Mouse (Mus musculus): ENCODE data around the gene Vps13d. TPM values are rescaled to one million over a fixed set of nuclear protein-coding genes. Genes with fewer than 3 reads are reported as not detected.

The Vps13d gene
- polyA plus RNA-seq, 1 experiment from 2014 or later = 9.2 TPM

DNA sequence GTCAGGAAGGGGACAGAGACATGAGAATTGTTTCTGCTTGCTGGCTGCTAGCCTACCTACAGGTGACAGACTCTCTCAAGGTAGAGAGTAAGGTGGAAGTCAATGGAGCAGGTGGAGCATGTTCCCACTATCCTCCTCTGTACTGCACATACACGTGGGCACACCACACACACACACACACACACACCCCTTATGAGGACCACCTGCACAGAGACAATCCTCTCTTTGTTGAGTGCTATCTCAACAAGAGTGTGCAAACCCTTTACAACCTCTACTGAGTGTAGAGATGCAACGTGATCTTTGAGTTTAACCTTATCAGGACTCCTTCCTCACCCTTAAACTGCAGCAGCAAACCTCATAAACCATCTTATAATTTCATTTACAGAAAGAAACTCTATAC, 8.5 kb upstream of the Vps13d start:
- 0 out of 2 replicates have a peak, but pooled peaks cover 2% of the 10 kb centered on the region for H3K27me3 ChIP-seq (replicated peaks; ENCODE audit: control insufficient read depth, insufficient read depth, low read length)
- no peaks in the 10 kb centered on the region for H3K36me3 ChIP-seq (ENCODE audit: control insufficient read depth, insufficient read depth)
- WGBS = 63% methylated on average over 2 of the region's 2 CpGs
- no peaks in the 10 kb centered on the region for H3K9me3 ChIP-seq (ENCODE audit: control insufficient read depth, low read length)
- ATAC-seq = no peak
- no peak overlapping the region for H3K27ac ChIP-seq (ENCODE audit: low read length)
- no peak overlapping the region for H3K4me2 ChIP-seq (ENCODE audit: low read length)
- H3K4me1 ChIP-seq (replicated peaks; ENCODE audit: control insufficient read depth, insufficient read depth, low read length) = 0 out of 2 replicates have a peak, but pooled peaks cover 6% of the 10 kb centered on the region
- H3K9ac ChIP-seq (replicated peaks; ENCODE audit: low read depth, low read length) = no peak overlapping the region
- no peak overlapping the region for H3K4me3 ChIP-seq (replicated peaks; ENCODE audit: low read length)

GRCm38 (mm10) chr4:145201424-145201823, 6.6 kb upstream of the Vps13d start:
- WGBS = 78% methylated on average over 3 of the region's 3 CpGs
- Histone ChIP-seq H3K9me3 (ENCODE audit: control insufficient read depth, low read length) (no peaks in the 10 kb centered on the region), H3K4me3 (replicated peaks; ENCODE audit: low read length) (no peak overlapping the region), H3K4me2 (ENCODE audit: low read length) (no peak overlapping the region), H3K4me1 (replicated peaks; ENCODE audit: control insufficient read depth, insufficient read depth, low read length) (no peaks in the 10 kb centered on the region), H3K27ac (ENCODE audit: low read length) (no peak overlapping the region), H3K9ac (replicated peaks; ENCODE audit: low read depth, low read length) (no peak overlapping the region), H3K36me3 (ENCODE audit: control insufficient read depth, insufficient read depth) (no peaks in the 10 kb centered on the region), H3K27me3 (replicated peaks; ENCODE audit: control insufficient read depth, insufficient read depth, low read length) (0 out of 2 replicates have a peak, but pooled peaks cover 2% of the 10 kb centered on the region)
- ATAC-seq = no peak

- H3K4me2 ChIP-seq (ENCODE audit: low read length) = no peak overlapping the region
- 0 out of 2 replicates have a peak, but pooled peaks cover 2% of the 10 kb centered on the region for H3K27me3 ChIP-seq (replicated peaks; ENCODE audit: control insufficient read depth, insufficient read depth, low read length)
- H3K4me3 ChIP-seq (replicated peaks; ENCODE audit: low read length) = no peak overlapping the region
- no peaks in the 10 kb centered on the region for H3K36me3 ChIP-seq (ENCODE audit: control insufficient read depth, insufficient read depth)
- ATAC-seq = no peak
- H3K27ac ChIP-seq (ENCODE audit: low read length) = no peak overlapping the region
- 57% methylated on average over 11 of the region's 11 CpGs for WGBS
- H3K9me3 ChIP-seq (ENCODE audit: control insufficient read depth, low read length) = no peaks in the 10 kb centered on the region
- H3K9ac ChIP-seq (replicated peaks; ENCODE audit: low read depth, low read length) = no peak overlapping the region
- peaks cover 1% of the 10 kb centered on the region; the same call in 1 of the 2 replicates for H3K4me1 ChIP-seq (replicated peaks; ENCODE audit: control insufficient read depth, insufficient read depth, low read length)
These were observed 5.3 kb upstream of the Vps13d start for GRCm38 (mm10) chr4:145199982-145200699.

DNA sequence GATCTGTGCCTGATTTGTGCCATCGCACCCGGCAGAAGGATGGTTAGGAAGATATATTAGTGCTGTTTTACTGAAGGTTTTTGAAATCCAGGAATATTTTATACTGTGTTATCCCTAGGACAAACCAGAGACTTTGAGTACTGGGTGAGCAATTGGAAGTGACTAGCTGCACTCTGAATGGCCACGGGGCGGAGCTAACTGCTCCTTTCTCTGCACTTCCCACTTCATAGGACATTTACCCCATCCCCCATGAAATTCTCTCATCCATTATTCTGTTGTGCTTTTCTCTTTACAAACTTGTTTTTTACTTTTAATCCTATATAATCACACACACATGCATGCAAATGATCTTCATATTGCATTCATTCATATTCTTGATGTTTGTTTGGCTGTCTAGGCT, 1.8 kb upstream of the Vps13d start:
- Histone ChIP-seq H3K27me3 (replicated peaks; ENCODE audit: control insufficient read depth, insufficient read depth, low read length) (no peaks in the 10 kb centered on the region), H3K27ac (ENCODE audit: low read length) (no peak overlapping the region), H3K4me1 (replicated peaks; ENCODE audit: control insufficient read depth, insufficient read depth, low read length) (peaks cover 17% of the 10 kb centered on the region), H3K36me3 (ENCODE audit: control insufficient read depth, insufficient read depth) (no peaks in the 10 kb centered on the region), H3K4me3 (replicated peaks; ENCODE audit: low read length) (no peak overlapping the region), H3K4me2 (ENCODE audit: low read length) (no peak overlapping the region), H3K9ac (replicated peaks; ENCODE audit: low read depth, low read length) (no peak overlapping the region), H3K9me3 (ENCODE audit: control insufficient read depth, low read length) (no peaks in the 10 kb centered on the region)
- ATAC-seq = no peak
- 89% methylated on average over 4 of the region's 4 CpGs for WGBS

DNA sequence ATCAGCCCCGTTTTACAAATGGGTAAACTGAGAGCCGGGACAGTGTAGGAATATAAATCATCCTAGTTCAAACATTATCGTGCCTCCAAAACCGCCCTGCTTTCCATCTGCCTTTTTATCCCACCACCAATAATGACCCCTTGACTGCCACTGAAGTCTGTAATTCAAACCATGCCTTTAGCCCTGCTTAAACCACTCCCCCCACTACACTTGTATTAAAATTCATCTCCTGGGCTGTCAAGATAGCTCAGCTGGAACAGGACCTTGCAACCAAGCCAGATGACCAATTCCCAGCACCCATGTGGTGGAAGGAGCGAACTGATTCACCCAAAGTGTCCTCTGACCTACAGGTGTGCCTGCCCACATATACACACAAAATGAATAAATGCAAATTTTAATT, 367 bp upstream of the Vps13d start:
- peaks cover 17% of the 10 kb centered on the region for H3K4me1 ChIP-seq (replicated peaks; ENCODE audit: control insufficient read depth, insufficient read depth, low read length)
- ATAC-seq = no peak
- no peaks in the 10 kb centered on the region for H3K9me3 ChIP-seq (ENCODE audit: control insufficient read depth, low read length)
- peak overlapping the region; percentile 98 for H3K4me3 ChIP-seq (replicated peaks; ENCODE audit: low read length)
- no peak overlapping the region for H3K9ac ChIP-seq (replicated peaks; ENCODE audit: low read depth, low read length)
- 19% methylated on average over 5 of the region's 5 CpGs for WGBS
- H3K4me2 ChIP-seq (ENCODE audit: low read length) = peak overlapping the region; percentile 27
- H3K36me3 ChIP-seq (ENCODE audit: control insufficient read depth, insufficient read depth) = no peaks in the 10 kb centered on the region
- no peaks in the 10 kb centered on the region for H3K27me3 ChIP-seq (replicated peaks; ENCODE audit: control insufficient read depth, insufficient read depth, low read length)
- H3K27ac ChIP-seq (ENCODE audit: low read length) = no peak overlapping the region

DNA sequence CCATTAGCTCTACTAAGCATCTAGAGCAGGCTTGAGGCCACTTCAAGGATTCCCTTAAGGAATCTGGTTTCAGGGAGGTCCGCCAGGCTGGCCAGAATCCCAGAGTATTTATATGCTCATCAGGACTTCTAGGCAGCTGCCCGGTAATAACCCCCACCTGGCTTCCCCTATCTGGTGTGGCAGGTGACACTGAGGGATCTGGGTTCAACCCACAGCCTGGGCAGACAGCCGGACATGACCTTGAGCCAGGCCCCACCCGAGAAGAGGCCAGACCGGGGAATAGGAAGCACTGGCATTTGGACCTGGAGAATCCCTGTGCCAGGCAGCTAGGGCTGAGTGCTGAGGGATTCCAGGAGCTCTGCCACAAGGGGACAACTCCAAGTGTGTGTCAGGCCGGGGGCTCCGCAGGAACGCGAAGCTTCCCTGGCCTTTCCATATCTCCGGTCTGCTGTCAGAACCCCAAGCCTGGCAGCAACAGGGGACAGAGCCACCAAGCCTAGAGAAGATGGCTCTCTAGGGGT, 754 bp downstream of the Vps13d start:
- Histone ChIP-seq H3K4me3 (replicated peaks; ENCODE audit: low read length) (peak overlapping the region; percentile 98), H3K9ac (replicated peaks; ENCODE audit: low read depth, low read length) (peak overlapping the region; percentile 94), H3K27ac (ENCODE audit: low read length) (no peak overlapping the region; the same call in 1 of the 2 replicates), H3K4me2 (ENCODE audit: low read length) (peak overlapping the region; percentile 92), H3K9me3 (ENCODE audit: control insufficient read depth, low read length) (no peaks in the 10 kb centered on the region), H3K36me3 (ENCODE audit: control insufficient read depth, insufficient read depth) (peaks cover 6% of the 10 kb centered on the region), H3K4me1 (replicated peaks; ENCODE audit: control insufficient read depth, insufficient read depth, low read length) (peaks cover 17% of the 10 kb centered on the region), H3K27me3 (replicated peaks; ENCODE audit: control insufficient read depth, insufficient read depth, low read length) (no peaks in the 10 kb centered on the region)
- WGBS = under 1% methylated on average over 10 of the region's 10 CpGs
- peak; percentile 29 for ATAC-seq

DNA sequence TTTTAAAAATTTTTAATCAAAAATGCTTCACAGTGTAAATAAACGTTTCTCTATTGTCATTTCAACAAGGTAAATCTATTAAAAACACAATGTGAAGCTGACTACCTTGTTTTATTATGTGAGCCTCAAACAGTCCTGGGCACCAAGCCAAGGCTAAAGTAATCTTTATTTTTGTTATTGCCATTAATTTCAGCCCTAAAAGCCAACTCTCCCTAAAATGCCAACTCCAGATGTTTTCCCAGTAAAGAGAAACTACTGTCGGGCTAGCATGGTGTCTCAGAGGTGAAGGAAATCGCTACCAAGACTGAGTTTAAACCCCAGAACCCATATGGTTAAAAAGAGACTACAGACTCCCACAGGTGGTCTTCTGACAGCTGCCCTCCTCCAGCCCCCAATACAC, 1.4 kb downstream of the Vps13d start:
- no peak overlapping the region for H3K9ac ChIP-seq (replicated peaks; ENCODE audit: low read depth, low read length)
- 50% methylated on average over 3 of the region's 3 CpGs for WGBS
- no peaks in the 10 kb centered on the region for H3K27me3 ChIP-seq (replicated peaks; ENCODE audit: control insufficient read depth, insufficient read depth, low read length)
- peak overlapping the region; percentile 92 for H3K4me2 ChIP-seq (ENCODE audit: low read length)
- no peaks in the 10 kb centered on the region for H3K9me3 ChIP-seq (ENCODE audit: control insufficient read depth, low read length)
- H3K27ac ChIP-seq (ENCODE audit: low read length) = no peak overlapping the region
- ATAC-seq = no peak
- H3K36me3 ChIP-seq (ENCODE audit: control insufficient read depth, insufficient read depth) = peaks cover 10% of the 10 kb centered on the region
- peaks cover 17% of the 10 kb centered on the region for H3K4me1 ChIP-seq (replicated peaks; ENCODE audit: control insufficient read depth, insufficient read depth, low read length)
- peak overlapping the region; percentile 98; the same call in 1 of the 2 replicates for H3K4me3 ChIP-seq (replicated peaks; ENCODE audit: low read length)

- ATAC-seq = no peak
- H3K4me3 ChIP-seq (replicated peaks; ENCODE audit: low read length) = no peak overlapping the region
- H3K4me1 ChIP-seq (replicated peaks; ENCODE audit: control insufficient read depth, insufficient read depth, low read length) = peaks cover 17% of the 10 kb centered on the region
- no peak overlapping the region for H3K9ac ChIP-seq (replicated peaks; ENCODE audit: low read depth, low read length)
- H3K4me2 ChIP-seq (ENCODE audit: low read length) = no peak overlapping the region
- no peaks in the 10 kb centered on the region for H3K9me3 ChIP-seq (ENCODE audit: control insufficient read depth, low read length)
- H3K27me3 ChIP-seq (replicated peaks; ENCODE audit: control insufficient read depth, insufficient read depth, low read length) = no peaks in the 10 kb centered on the region
- no peak overlapping the region for H3K27ac ChIP-seq (ENCODE audit: low read length)
- peaks cover 10% of the 10 kb centered on the region for H3K36me3 ChIP-seq (ENCODE audit: control insufficient read depth, insufficient read depth)
These were observed 2.1 kb downstream of the Vps13d start for GRCm38 (mm10) chr4:145192686-145193085.

- Histone ChIP-seq H3K4me3 (replicated peaks; ENCODE audit: low read length) (no peak overlapping the region), H3K27me3 (replicated peaks; ENCODE audit: control insufficient read depth, insufficient read depth, low read length) (no peaks in the 10 kb centered on the region), H3K9me3 (ENCODE audit: control insufficient read depth, low read length) (peaks cover 4% of the 10 kb centered on the region; the same call in 1 of the 2 replicates), H3K36me3 (ENCODE audit: control insufficient read depth, insufficient read depth) (peaks cover 29% of the 10 kb centered on the region), H3K27ac (ENCODE audit: low read length) (no peak overlapping the region), H3K4me1 (replicated peaks; ENCODE audit: control insufficient read depth, insufficient read depth, low read length) (peaks cover 8% of the 10 kb centered on the region), H3K4me2 (ENCODE audit: low read length) (no peak overlapping the region), H3K9ac (replicated peaks; ENCODE audit: low read depth, low read length) (no peak overlapping the region)
- no peak for ATAC-seq
These were observed 6.2 kb downstream of the Vps13d start for GRCm38 (mm10) chr4:145188561-145188960.

Data from forebrain, embryonic 16.5 days (tissue).